ENCODE assay signal across 9 mouse cellular contexts in the genomic region with DNA sequence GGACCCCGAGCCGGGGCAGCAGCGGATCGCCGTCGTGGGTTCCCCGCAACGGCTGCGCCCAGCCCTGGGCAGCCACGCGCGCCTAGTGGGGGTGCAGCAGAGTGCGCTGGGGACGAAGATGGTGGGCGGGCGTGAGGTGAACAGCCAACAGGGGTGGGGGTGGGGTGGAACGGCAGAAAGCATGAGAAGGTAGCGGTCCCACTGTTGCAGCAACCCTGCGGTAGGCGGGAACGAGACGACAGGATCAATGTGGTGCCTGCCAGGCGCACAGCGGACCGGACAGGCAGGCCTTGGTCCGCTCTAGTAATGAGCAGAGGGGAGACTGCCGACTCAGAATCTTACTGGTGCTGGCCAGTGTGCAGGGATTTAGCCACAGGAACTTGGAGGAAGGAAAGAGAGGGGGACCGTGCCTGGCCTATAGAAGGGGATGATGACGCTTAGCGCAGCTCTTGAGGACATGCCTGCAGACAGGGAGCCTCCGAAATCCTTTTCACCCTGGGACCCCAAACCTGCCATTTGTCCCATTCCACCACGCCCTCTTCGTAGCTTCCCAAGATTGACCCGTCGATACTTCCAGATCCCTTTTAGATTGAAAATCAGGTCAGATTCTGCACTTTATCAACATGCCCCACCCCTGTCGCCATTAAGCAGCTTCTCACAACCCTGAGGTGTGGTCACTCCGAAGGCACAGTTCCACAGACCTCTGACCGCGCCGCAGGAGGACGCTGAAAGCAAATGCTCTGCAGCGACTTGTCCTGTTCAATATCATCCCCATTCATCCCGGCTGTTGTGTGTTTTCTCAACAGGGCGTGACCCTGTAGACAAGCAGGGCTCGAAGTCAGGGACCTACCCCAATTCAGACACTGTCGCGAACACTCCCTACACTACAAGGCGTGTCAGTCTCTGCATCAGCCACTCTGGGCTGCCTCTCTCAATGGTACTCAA.
DNase-seq lines count a peak whose midpoint lies in the region; ATAC-seq and TF ChIP-seq lines count a peak whose summit lies in the region.
"Had no signal": no experiment of that assay in that cellular context is flagged by ENCODE, and none has a peak within 500 bp of the region (broad histone marks: within the 10 kb centered on the region; RNA-seq: fewer than 3 reads in every experiment).

No protein-coding gene starts in this region.

- peak overlapping the region; percentile 82 for H3K4me2 ChIP-seq in hindbrain, embryonic 14.5 days (replicated peaks)
- H3K4me2 ChIP-seq in neural tube, embryonic 12.5 days (replicated peaks), result peak overlapping the region; percentile 89

- peaks cover 17% of the 10 kb centered on the region; the same call in 1 of the 2 replicates for H3K4me1 ChIP-seq in hindbrain, embryonic 14.5 days (replicated peaks; ENCODE audit: control insufficient read depth, insufficient read depth, low read length)
- peaks cover 25% of the 10 kb centered on the region for H3K4me1 ChIP-seq in neural tube, embryonic 12.5 days
- H3K4me1 ChIP-seq in cerebellum, adult 2 months (ENCODE audit: control insufficient read depth, insufficient read depth, low read length), result peaks cover 5% of the 10 kb centered on the region; the same call in 1 of the 2 replicates

- ATAC-seq in hindbrain, embryonic 14.5 days (ENCODE audit: low FRiP score), result peak; percentile 34
- ATAC-seq in neural tube, embryonic 12.5 days (ENCODE audit: low FRiP score, low read depth), result no peak

- H3K27me3 ChIP-seq in hindbrain, embryonic 14.5 days (ENCODE audit: control insufficient read depth, insufficient read depth, low read length), result peaks cover 74% of the 10 kb centered on the region
- peaks cover 76% of the 10 kb centered on the region for H3K27me3 ChIP-seq in neural tube, embryonic 12.5 days (replicated peaks)
- H3K27me3 ChIP-seq in cerebellum, adult 2 months (ENCODE audit: control insufficient read depth, insufficient read depth, low read length), result peaks cover 4% of the 10 kb centered on the region; the same call in 1 of the 2 replicates

- peak overlapping the region; percentile 84 for H3K27ac ChIP-seq in left cerebral cortex, adult 2 months
- peak overlapping the region; percentile 78 for H3K27ac ChIP-seq in hindbrain, embryonic 14.5 days
- no peak overlapping the region; the same call in 1 of the 2 replicates for H3K27ac ChIP-seq in neural tube, embryonic 12.5 days
- H3K27ac ChIP-seq in gastrocnemius, adult 2 months, result no peak overlapping the region
- H3K27ac ChIP-seq in cerebellum, adult 2 months (ENCODE audit: insufficient read depth, low read length), result no peak overlapping the region
- H3K27ac ChIP-seq: macrophage had no signal

- peak in 1 of 2 experiments; percentile 25 for DNase-seq in left cerebral cortex, adult 2 months (ENCODE audit: extremely low spot score in 1 of 2, low spot score in 2 of 2)
- DNase-seq in left cerebral cortex, postnatal 25 days (ENCODE audit: low spot score in 2 of 2), result no peak
- DNase-seq in embryo, embryonic 10 days (ENCODE audit: low spot score), result peak; percentile 53
- DNase-seq in hindbrain, embryonic 14.5 days (ENCODE audit: low spot score), result no peak
- no peak for DNase-seq in gastrocnemius, adult 2 months
- DNase-seq in cerebellum, adult 18-20 months, result no peak
- DNase-seq in cerebellum, adult 2 months, result no peak

- WGBS in hindbrain, embryonic 14.5 days, result 2% methylated on average over 48 of the region's 48 CpGs
- WGBS in neural tube, embryonic 12.5 days, result under 1% methylated on average over 48 of the region's 48 CpGs
- 2% methylated on average over 48 of the region's 48 CpGs for WGBS in cerebellum, adult 2 months

- TF ChIP-seq POLR2A in cerebellum, adult 2 months (IDR thresholded peaks at IDR 0.05; ENCODE audit: borderline replicate concordance, insufficient read depth, low read length), result no peak

- H3K36me3 ChIP-seq in hindbrain, embryonic 14.5 days (replicated peaks; ENCODE audit: control insufficient read depth, insufficient read depth), result no peaks in the 10 kb centered on the region
- H3K36me3 ChIP-seq in neural tube, embryonic 12.5 days, result no peaks in the 10 kb centered on the region

- TF ChIP-seq CTCF in left cerebral cortex, adult 2 months (IDR thresholded peaks at IDR 0.05), result no peak
- TF ChIP-seq CTCF in gastrocnemius, adult 2 months (IDR thresholded peaks at IDR 0.05), result no peak
- TF ChIP-seq CTCF in cerebellum, adult 2 months (IDR thresholded peaks at IDR 0.05; ENCODE audit: borderline replicate concordance, insufficient read depth, low read depth, low read length), result no peak

- intact Hi-C loops in left cerebral cortex, adult 2 months (cut with DNase I), result loop anchor here (2.0 to 5.0 kb wide), 7 partner anchors 35 to 217 kb away; partner anchors contain the start of gene Abhd5
- intact Hi-C loops in left cerebral cortex, postnatal 25 days (cut with DNase I), result loop anchor here (2.0 to 5.0 kb wide), 3 partner anchors 109 to 147 kb away; no protein-coding TSS in a partner anchor
- intact Hi-C loops in gastrocnemius, adult 2 months (cut with DNase I), result no loop called here

- H3K9ac ChIP-seq in hindbrain, embryonic 14.5 days, result peak overlapping the region; percentile 70
- peak overlapping the region; percentile 51; the same call in 1 of the 2 replicates for H3K9ac ChIP-seq in neural tube, embryonic 12.5 days

- no peaks in the 10 kb centered on the region for H3K9me3 ChIP-seq in hindbrain, embryonic 14.5 days (ENCODE audit: control insufficient read depth, low read length)
- no peaks in the 10 kb centered on the region for H3K9me3 ChIP-seq in neural tube, embryonic 12.5 days

- peak overlapping the region; percentile 62 for H3K4me3 ChIP-seq in left cerebral cortex, adult 2 months
- H3K4me3 ChIP-seq in hindbrain, embryonic 14.5 days (replicated peaks; ENCODE audit: low read length), result peak overlapping the region; percentile 45
- peak overlapping the region; percentile 43 for H3K4me3 ChIP-seq in neural tube, embryonic 12.5 days
- no peak overlapping the region for H3K4me3 ChIP-seq in gastrocnemius, adult 2 months
- H3K4me3 ChIP-seq in cerebellum, adult 2 months (replicated peaks; ENCODE audit: insufficient read depth, low read depth, low read length), result no peak overlapping the region

Comparison
In these comparisons a context has a peak if more than half of its experiments do, and no peak if none do; other contexts are left out.
1. H3K27ac ChIP-seq: peak in left cerebral cortex, adult 2 months (single experiment) and hindbrain, embryonic 14.5 days (single experiment); none in neural tube, embryonic 12.5 days (single experiment), gastrocnemius, adult 2 months (single experiment) and cerebellum, adult 2 months (single experiment).
2. H3K4me3 ChIP-seq: peak in left cerebral cortex, adult 2 months (single experiment), hindbrain, embryonic 14.5 days (single experiment) and neural tube, embryonic 12.5 days (single experiment); none in gastrocnemius, adult 2 months (single experiment) and cerebellum, adult 2 months (single experiment).